Mouse (Mus musculus) embryonic facial prominence, embryonic 13.5 days (tissue): Measurements from ENCODE around the gene Eml2. TPM values are rescaled to one million over a fixed set of nuclear protein-coding genes. Genes with fewer than 3 reads are reported as not detected.

Experiments
- ATAC-seq: fragments of 200-750 bp; cut with Nextera tagmentation; 2 replicates; pipeline ENCODE4 v1.8.0; 2017; ENCODE audit warnings: low read depth; ENCODE audit not compliant: insufficient number of reproducible peaks, insufficient read depth, low FRiP score, low TSS enrichment
- H3K27ac ChIP-seq: fragments of 300-500 bp; sonication (generic); 2 replicates; pipeline ENCODE4 v1.5.1; 2015; ENCODE audit warnings: moderate library complexity, mild to moderate bottlenecking, inconsistent platforms
- H3K27me3 ChIP-seq: fragments of 300-500 bp; sonication (generic); 2 replicates; pipeline ENCODE4 v1.6.1; 2015; ENCODE audit warnings: mild to moderate bottlenecking, inconsistent platforms
- H3K36me3 ChIP-seq: fragments of 300-500 bp; sonication (generic); 2 replicates; pipeline ENCODE4 v1.6.1; 2015; ENCODE audit warnings: mild to moderate bottlenecking, inconsistent platforms
- H3K4me1 ChIP-seq: fragments of 300-500 bp; sonication (generic); 2 replicates; pipeline ENCODE4 v1.6.1; 2015; ENCODE audit warnings: inconsistent platforms
- H3K4me2 ChIP-seq: fragments of 300-500 bp; sonication (generic); 2 replicates; pipeline ENCODE4 v1.6.1; 2015; ENCODE audit warnings: moderate library complexity, mild to moderate bottlenecking, inconsistent platforms
- H3K4me3 ChIP-seq: fragments of 300-500 bp; sonication (generic); 2 replicates; pipeline ENCODE4 v1.5.1; 2015; ENCODE audit warnings: mild to moderate bottlenecking, inconsistent platforms
- H3K9ac ChIP-seq: fragments of 300-500 bp; sonication (generic); 2 replicates; pipeline ENCODE4 v1.6.1; 2015; ENCODE audit warnings: mild to moderate bottlenecking, inconsistent platforms
- H3K9me3 ChIP-seq: fragments of 300-500 bp; sonication (generic); 2 replicates; pipeline ENCODE4 v1.6.1; 2016; ENCODE audit warnings: inconsistent platforms
- WGBS: fragments of 180-500 bp; shearing (Covaris S2); methylation state at CpG from one replicate; pipeline ENCODE4 v1.1.7; 2015; ENCODE audit warnings: mixed read lengths; 5-methylcytosine and 5-hydroxymethylcytosine counted together
- polyA plus RNA-seq: library from polyadenylated mRNA; unstranded; fragments of >200 nt; fragmentation: Nextera tagmentation; extraction: Ambion mirVana; gene quantifications from 2 replicates; pipeline ENCODE4 v1.2.1, GENCODE M21; 2015

Eml2 gene
- polyA plus RNA-seq, 1 experiment from 2014 or later: 5.1 TPM

GRCm38 (mm10) chr7:19208201-19208910, 32.1 kb downstream of the Eml2 start:
- WGBS: 78% methylated on average over 13 of the region's 13 CpGs
- H3K27me3 ChIP-seq: peaks cover 18% of the 10 kb centered on the region
- ATAC-seq: no peak

GRCm38 (mm10) chr7:19208944-19209472, 32.8 kb downstream of the Eml2 start:
- no peak for ATAC-seq
- H3K27ac ChIP-seq: no peak overlapping the region
- peaks cover 22% of the 10 kb centered on the region for H3K27me3 ChIP-seq
- H3K36me3 ChIP-seq: peaks cover 22% of the 10 kb centered on the region
- H3K9me3 ChIP-seq: peaks cover 4% of the 10 kb centered on the region
- H3K9ac ChIP-seq: no peak overlapping the region
- 50% methylated on average over 7 of the region's 7 CpGs for WGBS
- H3K4me1 ChIP-seq: peaks cover 14% of the 10 kb centered on the region; the same call in 1 of the 2 replicates
- no peak overlapping the region for H3K4me3 ChIP-seq
- no peak overlapping the region for H3K4me2 ChIP-seq

More at GRCm38 (mm10) chr7:19208201-19208910, 32.1 kb downstream of the Eml2 start:
- Histone ChIP-seq H3K4me3 (no peak overlapping the region), H3K9me3 (peaks cover 4% of the 10 kb centered on the region), H3K36me3 (peaks cover 27% of the 10 kb centered on the region), H3K4me1 (peaks cover 13% of the 10 kb centered on the region; the same call in 1 of the 2 replicates), H3K9ac (no peak overlapping the region), H3K27ac (no peak overlapping the region), H3K4me2 (no peak overlapping the region)

- no peak overlapping the region for H3K9ac ChIP-seq
- H3K27me3 ChIP-seq: peaks cover 26% of the 10 kb centered on the region
- ATAC-seq: no peak
- 79% methylated on average over 4 of the region's 4 CpGs for WGBS
- H3K9me3 ChIP-seq: peaks cover 4% of the 10 kb centered on the region
- no peak overlapping the region for H3K27ac ChIP-seq
- H3K4me1 ChIP-seq: peaks cover 17% of the 10 kb centered on the region; the same call in 1 of the 2 replicates
- H3K4me3 ChIP-seq: no peak overlapping the region
- peaks cover 17% of the 10 kb centered on the region for H3K36me3 ChIP-seq
- H3K4me2 ChIP-seq: no peak overlapping the region
Measured at GRCm38 (mm10) chr7:19209494-19209893, 33.3 kb downstream of the Eml2 start.

GRCm38 (mm10) chr7:19210010-19210409, 33.8 kb downstream of the Eml2 start:
- Histone ChIP-seq H3K9me3 (peaks cover 4% of the 10 kb centered on the region), H3K4me3 (no peak overlapping the region), H3K27me3 (peaks cover 26% of the 10 kb centered on the region), H3K4me1 (peaks cover 21% of the 10 kb centered on the region; the same call in 1 of the 2 replicates), H3K36me3 (peaks cover 12% of the 10 kb centered on the region), H3K4me2 (no peak overlapping the region), H3K9ac (no peak overlapping the region), H3K27ac (no peak overlapping the region)
- ATAC-seq: no peak
- WGBS: 91% methylated on average over 5 of the region's 5 CpGs

- no peak for ATAC-seq
- H3K4me2 ChIP-seq: no peak overlapping the region
- peaks cover 26% of the 10 kb centered on the region for H3K27me3 ChIP-seq
- peaks cover 26% of the 10 kb centered on the region; the same call in 1 of the 2 replicates for H3K4me1 ChIP-seq
- 68% methylated on average over 5 of the region's 5 CpGs for WGBS
- H3K36me3 ChIP-seq: peaks cover under 1% of the 10 kb centered on the region
- H3K9ac ChIP-seq: no peak overlapping the region
- no peak overlapping the region for H3K27ac ChIP-seq
- H3K9me3 ChIP-seq: peaks cover 4% of the 10 kb centered on the region
- no peak overlapping the region for H3K4me3 ChIP-seq
Measured at GRCm38 (mm10) chr7:19211041-19211675, 34.9 kb downstream of the Eml2 start.

- peak within 1 kb of the TSS; percentile 52 for H3K4me3 ChIP-seq
- H3K9ac ChIP-seq: peak within 1 kb of the TSS; percentile 66
- H3K9me3 ChIP-seq: peaks cover 4% of the 10 kb centered on the region
- no peaks in the 10 kb centered on the region for H3K36me3 ChIP-seq
- 2% methylated on average over 29 of the region's 30 CpGs for WGBS
- peaks cover 26% of the 10 kb centered on the region for H3K27me3 ChIP-seq
- H3K4me1 ChIP-seq: peaks cover 26% of the 10 kb centered on the region; the same call in 1 of the 2 replicates
- H3K4me2 ChIP-seq: peak within 1 kb of the TSS; percentile 76
- no peak within 1 kb of the TSS for H3K27ac ChIP-seq
- no peak for ATAC-seq
Measured at GRCm38 (mm10) chr7:19211996-19212755, 36.0 kb downstream of the Eml2 start, which contains the start of gene Gpr4. TSS of gene Gpr4 (plus strand) at chr7:19212538.

GRCm38 (mm10) chr7:19213385-19213784, 37.2 kb downstream of the Eml2 start:
- no peak for ATAC-seq
- H3K9me3 ChIP-seq: peaks cover 4% of the 10 kb centered on the region
- 0 out of 2 replicates have a peak overlapping the region, but pooled peaks have one; percentile 52 for H3K4me3 ChIP-seq
- H3K4me1 ChIP-seq: peaks cover 33% of the 10 kb centered on the region
- no peak overlapping the region for H3K27ac ChIP-seq
- 62% methylated on average over 2 of the region's 2 CpGs for WGBS
- H3K36me3 ChIP-seq: no peaks in the 10 kb centered on the region
- no peak overlapping the region for H3K9ac ChIP-seq
- H3K27me3 ChIP-seq: peaks cover 26% of the 10 kb centered on the region
- H3K4me2 ChIP-seq: peak overlapping the region; percentile 76; the same call in 1 of the 2 replicates

- no peak overlapping the region for H3K4me2 ChIP-seq
- no peak overlapping the region for H3K27ac ChIP-seq
- H3K4me1 ChIP-seq: peaks cover 33% of the 10 kb centered on the region
- peaks cover 26% of the 10 kb centered on the region for H3K27me3 ChIP-seq
- no peak overlapping the region for H3K9ac ChIP-seq
- no peak for ATAC-seq
- peaks cover 4% of the 10 kb centered on the region for H3K9me3 ChIP-seq
- 63% methylated on average over 7 of the region's 7 CpGs for WGBS
- no peak overlapping the region for H3K4me3 ChIP-seq
- no peaks in the 10 kb centered on the region for H3K36me3 ChIP-seq
Measured at GRCm38 (mm10) chr7:19214369-19214768, 38.1 kb downstream of the Eml2 start.

- Histone ChIP-seq H3K9me3 (peaks cover 2% of the 10 kb centered on the region), H3K9ac (no peak overlapping the region), H3K36me3 (no peaks in the 10 kb centered on the region), H3K27me3 (peaks cover 26% of the 10 kb centered on the region), H3K4me3 (no peak overlapping the region), H3K27ac (no peak overlapping the region), H3K4me2 (no peak overlapping the region), H3K4me1 (peaks cover 33% of the 10 kb centered on the region)
- no peak for ATAC-seq
- 60% methylated on average over 9 of the region's 9 CpGs for WGBS
Measured at GRCm38 (mm10) chr7:19214940-19215339, 38.7 kb downstream of the Eml2 start.

- peaks cover 26% of the 10 kb centered on the region for H3K4me1 ChIP-seq
Measured at GRCm38 (mm10) chr7:19217492-19217891, 41.3 kb downstream of the Eml2 start.

GRCm38 (mm10) chr7:19217944-19218343, 41.7 kb downstream of the Eml2 start:
- Histone ChIP-seq H3K4me3 (no peak overlapping the region), H3K36me3 (peaks cover 9% of the 10 kb centered on the region; the same call in 1 of the 2 replicates), H3K4me1 (peaks cover 22% of the 10 kb centered on the region), H3K27me3 (peaks cover 12% of the 10 kb centered on the region), H3K27ac (no peak overlapping the region), H3K9me3 (no peaks in the 10 kb centered on the region), H3K9ac (no peak overlapping the region), H3K4me2 (no peak overlapping the region)
- no peak for ATAC-seq
- WGBS: 4% methylated on average over 2 of the region's 3 CpGs

More at GRCm38 (mm10) chr7:19217492-19217891, 41.3 kb downstream of the Eml2 start:
- Histone ChIP-seq H3K36me3 (peaks cover 5% of the 10 kb centered on the region; the same call in 1 of the 2 replicates), H3K9ac (no peak overlapping the region), H3K27me3 (peaks cover 15% of the 10 kb centered on the region), H3K9me3 (no peaks in the 10 kb centered on the region), H3K4me2 (no peak overlapping the region), H3K27ac (no peak overlapping the region), H3K4me3 (no peak overlapping the region)
- 67% methylated on average over 5 of the region's 5 CpGs for WGBS
- ATAC-seq: no peak
